Mouse (Mus musculus): Measurements from ENCODE around the gene Rpn1. TPM values are rescaled to one million over a fixed set of nuclear protein-coding genes. Genes with fewer than 3 reads are reported as not detected.
"Not testable (repeated sequence)": the region's sequence is repeated elsewhere in the genome, so short reads cannot be mapped to it uniquely, and the experiment has no call there.

Rpn1 gene
- polyA plus RNA-seq, 1 experiment from 2014 or later: 253 TPM

DNA sequence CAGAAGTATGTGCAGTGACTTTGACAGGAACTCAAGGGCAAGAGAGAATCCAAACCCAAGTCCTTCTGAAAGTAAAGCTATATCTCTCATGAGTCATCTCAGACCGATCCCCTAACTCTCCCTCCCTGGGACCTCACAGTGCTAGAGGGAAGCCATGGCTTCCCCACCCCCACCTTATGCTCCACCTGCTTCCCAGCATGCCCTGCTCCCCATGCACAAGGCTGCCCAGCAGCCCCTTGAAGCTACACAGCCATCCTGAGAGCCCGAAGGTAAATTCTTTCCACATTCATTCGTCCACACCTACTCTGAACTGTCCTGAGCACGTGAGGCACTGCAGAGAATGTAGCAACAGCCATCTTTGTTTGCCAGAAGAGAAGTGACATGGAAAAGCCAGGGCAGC is 40.3 kb downstream of the Rpn1 start:
- Histone ChIP-seq H3K9ac (0 out of 2 replicates have a peak overlapping the region, but pooled peaks have one; percentile 12), H3K4me2 (no peak overlapping the region), H3K27ac (no peak overlapping the region), H3K4me1 (peaks cover 46% of the 10 kb centered on the region), H3K9me3 (replicated peaks) (no peaks in the 10 kb centered on the region), H3K4me3 (no peak overlapping the region), H3K36me3 (no peaks in the 10 kb centered on the region), H3K27me3 (replicated peaks) (peaks cover 11% of the 10 kb centered on the region; the same call in 1 of the 2 replicates)
- WGBS (ENCODE audit: insufficient replicate concordance): 68% methylated on average over 4 of the region's 4 CpGs
- ATAC-seq: no peak

DNA sequence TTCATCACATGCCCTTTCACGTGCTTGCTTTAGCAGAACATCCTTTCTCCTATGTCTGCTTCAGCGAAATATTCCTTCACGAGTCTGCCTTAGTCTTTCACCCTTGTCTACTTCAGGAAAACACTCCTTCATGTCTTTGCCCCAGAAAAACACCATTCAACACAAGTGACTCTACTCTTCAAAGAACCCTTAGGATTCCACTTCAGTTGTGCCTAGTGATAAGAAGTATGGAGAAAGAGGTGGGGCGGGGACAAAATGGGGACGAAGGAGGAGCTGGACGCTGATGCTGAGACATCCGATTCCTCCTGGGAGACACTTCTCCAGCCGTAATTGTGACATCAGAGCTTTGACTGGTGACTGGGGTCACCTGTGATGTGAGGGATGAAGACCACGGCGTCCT is 41.5 kb downstream of the Rpn1 start:
- ATAC-seq; H3K9me3 ChIP-seq (replicated peaks); H3K27ac ChIP-seq; H3K9ac ChIP-seq; H3K4me2 ChIP-seq; H3K4me3 ChIP-seq; H3K36me3 ChIP-seq: not testable (repeated sequence)
- H3K4me1 ChIP-seq: peaks cover 35% of the 10 kb centered on the region
- 78% methylated on average over 10 of the region's 10 CpGs for WGBS (ENCODE audit: insufficient replicate concordance)
- peaks cover 11% of the 10 kb centered on the region; the same call in 1 of the 2 replicates for H3K27me3 ChIP-seq (replicated peaks)

GRCm38 (mm10) chr6:88131521-88131920 is 47.2 kb downstream of the Rpn1 start:
- WGBS (ENCODE audit: insufficient replicate concordance): 34% methylated on average over 5 of the region's 5 CpGs
- Histone ChIP-seq H3K4me1 (peaks cover 14% of the 10 kb centered on the region), H3K9me3 (replicated peaks) (no peaks in the 10 kb centered on the region), H3K27me3 (replicated peaks) (peaks cover 41% of the 10 kb centered on the region), H3K27ac (no peak overlapping the region), H3K4me2 (no peak overlapping the region), H3K4me3 (no peak overlapping the region), H3K36me3 (no peaks in the 10 kb centered on the region), H3K9ac (no peak overlapping the region)
- ATAC-seq: no peak

DNA sequence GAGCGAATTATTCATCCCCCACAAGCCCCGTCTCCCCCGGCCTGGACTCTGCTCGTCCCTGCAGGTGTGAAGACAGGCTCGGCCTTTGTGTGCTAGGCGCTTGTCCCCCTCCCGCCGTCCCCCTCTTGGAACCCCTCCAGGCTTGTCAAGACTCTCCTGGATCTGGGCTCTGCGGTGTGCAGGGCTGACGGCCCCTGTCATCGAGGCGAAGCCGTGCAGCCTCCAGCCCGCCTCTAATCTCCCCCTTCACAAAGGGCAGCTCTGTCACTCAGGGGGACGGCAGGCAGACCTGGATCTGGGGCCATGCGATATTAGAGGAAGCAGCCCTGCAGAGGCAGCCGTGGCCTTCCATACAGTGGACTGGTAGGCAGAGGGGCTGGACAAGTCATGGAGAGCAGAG is 47.8 kb downstream of the Rpn1 start:
- no peaks in the 10 kb centered on the region for H3K9me3 ChIP-seq (replicated peaks)
- WGBS (ENCODE audit: insufficient replicate concordance): 16% methylated on average over 17 of the region's 17 CpGs
- no peaks in the 10 kb centered on the region for H3K36me3 ChIP-seq
- H3K4me1 ChIP-seq: peaks cover 18% of the 10 kb centered on the region
- H3K4me3 ChIP-seq: no peak overlapping the region
- H3K27ac ChIP-seq: no peak overlapping the region
- ATAC-seq: no peak
- H3K4me2 ChIP-seq: peak overlapping the region; percentile 43
- H3K9ac ChIP-seq: no peak overlapping the region
- peaks cover 44% of the 10 kb centered on the region for H3K27me3 ChIP-seq (replicated peaks)

- H3K27ac ChIP-seq: no peak overlapping the region
- no peak overlapping the region for H3K4me3 ChIP-seq
- H3K4me1 ChIP-seq: peaks cover 18% of the 10 kb centered on the region
- H3K9ac ChIP-seq: no peak overlapping the region
- no peak overlapping the region for H3K4me2 ChIP-seq
- peaks cover 53% of the 10 kb centered on the region for H3K27me3 ChIP-seq (replicated peaks)
- no peaks in the 10 kb centered on the region for H3K36me3 ChIP-seq
- no peak for ATAC-seq
- 75% methylated on average over 6 of the region's 6 CpGs for WGBS (ENCODE audit: insufficient replicate concordance)
- H3K9me3 ChIP-seq (replicated peaks): no peaks in the 10 kb centered on the region
Observed at GRCm38 (mm10) chr6:88133061-88133460, 48.8 kb downstream of the Rpn1 start.

- Histone ChIP-seq H3K9me3 (replicated peaks) (no peaks in the 10 kb centered on the region), H3K9ac (no peak overlapping the region), H3K27me3 (replicated peaks) (peaks cover 56% of the 10 kb centered on the region), H3K4me3 (no peak overlapping the region), H3K36me3 (no peaks in the 10 kb centered on the region), H3K4me2 (no peak overlapping the region), H3K27ac (no peak overlapping the region), H3K4me1 (peaks cover 18% of the 10 kb centered on the region)
- WGBS (ENCODE audit: insufficient replicate concordance): 67% methylated on average over 6 of the region's 6 CpGs
- no peak for ATAC-seq
Observed at GRCm38 (mm10) chr6:88133878-88134277, 49.6 kb downstream of the Rpn1 start.

DNA sequence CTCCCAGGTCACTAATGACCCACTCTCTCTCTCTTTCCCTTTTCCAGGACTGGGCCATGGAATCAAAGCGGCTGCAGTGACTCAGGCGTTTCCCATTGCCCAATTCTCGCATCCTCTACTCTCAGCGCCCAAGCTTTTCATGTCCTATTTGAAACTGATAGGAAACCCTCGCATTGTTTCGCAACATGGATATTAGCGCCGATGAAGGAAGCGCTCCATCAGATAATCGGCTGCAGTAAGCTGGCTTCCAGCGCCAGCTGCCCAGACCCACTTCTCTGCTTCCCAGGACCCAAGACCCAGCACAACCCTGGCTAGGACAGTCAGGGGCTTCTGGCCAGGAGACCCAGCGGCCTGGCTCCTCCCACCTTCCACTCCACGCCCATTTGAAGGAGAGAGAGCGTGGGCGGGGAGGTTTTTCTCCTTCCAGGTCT is 51.9 kb downstream of the Rpn1 start:
- Histone ChIP-seq H3K4me2 (peak overlapping the region; percentile 64), H3K4me1 (peaks cover 18% of the 10 kb centered on the region), H3K36me3 (no peaks in the 10 kb centered on the region), H3K27ac (no peak overlapping the region), H3K4me3 (peak overlapping the region; percentile 26; the same call in 1 of the 2 replicates), H3K9ac (no peak overlapping the region), H3K9me3 (replicated peaks) (no peaks in the 10 kb centered on the region), H3K27me3 (replicated peaks) (peaks cover 62% of the 10 kb centered on the region)
- WGBS (ENCODE audit: insufficient replicate concordance): 4% methylated on average over 15 of the region's 15 CpGs
- no peak for ATAC-seq

DNA sequence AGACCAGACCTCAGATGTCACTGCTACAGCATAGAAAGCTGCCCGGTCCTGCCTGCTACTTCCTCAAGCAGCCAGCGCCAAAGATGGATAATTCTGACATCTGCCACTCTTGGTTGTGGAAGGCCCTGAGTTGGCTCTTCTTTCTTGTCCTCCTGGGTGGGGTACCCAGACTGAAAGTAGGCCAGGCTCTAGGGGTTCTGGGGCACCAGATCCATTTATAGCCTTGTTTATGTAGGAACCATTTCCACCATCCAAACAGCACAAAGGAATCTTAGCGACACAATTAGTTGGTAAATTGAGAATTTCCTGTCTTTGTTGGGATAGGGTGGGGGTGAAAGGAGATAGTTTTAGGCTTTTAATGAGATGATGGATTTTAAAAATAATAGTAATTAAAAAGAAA is 54.2 kb downstream of the Rpn1 start:
- Histone ChIP-seq H3K27me3 (replicated peaks) (peaks cover 52% of the 10 kb centered on the region), H3K9me3 (replicated peaks) (no peaks in the 10 kb centered on the region; the same call in 1 of the 2 replicates), H3K9ac (no peak overlapping the region), H3K4me3 (no peak overlapping the region), H3K36me3 (no peaks in the 10 kb centered on the region), H3K4me1 (peaks cover 11% of the 10 kb centered on the region), H3K4me2 (no peak overlapping the region), H3K27ac (no peak overlapping the region)
- 47% methylated on average over 3 of the region's 3 CpGs for WGBS (ENCODE audit: insufficient replicate concordance)
- no peak for ATAC-seq

DNA sequence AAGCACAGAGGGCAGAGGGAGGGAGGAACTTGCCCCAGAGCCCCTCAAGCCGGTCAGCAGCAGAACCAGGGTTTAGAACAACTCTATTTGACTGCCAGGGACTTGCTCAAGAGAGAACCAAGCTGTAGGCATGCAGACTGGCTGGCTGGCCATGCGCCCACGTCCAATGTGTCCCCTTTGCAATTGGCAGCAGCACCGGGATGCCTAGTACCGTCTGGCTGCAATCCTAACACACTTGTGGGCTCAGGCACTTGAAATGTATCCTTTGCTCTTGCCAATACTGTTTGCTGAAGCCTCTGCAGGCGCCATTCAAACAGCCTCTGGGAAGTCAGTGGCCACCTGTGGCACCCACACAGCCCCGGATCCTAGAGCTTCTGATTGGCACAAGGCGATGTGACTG is 56.0 kb downstream of the Rpn1 start:
- 51% methylated on average over 8 of the region's 8 CpGs for WGBS (ENCODE audit: insufficient replicate concordance)
- H3K27ac ChIP-seq: no peak overlapping the region
- no peak overlapping the region for H3K4me3 ChIP-seq
- H3K4me2 ChIP-seq: no peak overlapping the region
- ATAC-seq: no peak
- H3K36me3 ChIP-seq: no peaks in the 10 kb centered on the region
- no peaks in the 10 kb centered on the region; the same call in 1 of the 2 replicates for H3K9me3 ChIP-seq (replicated peaks)
- H3K9ac ChIP-seq: no peak overlapping the region
- peaks cover 42% of the 10 kb centered on the region for H3K27me3 ChIP-seq (replicated peaks)
- H3K4me1 ChIP-seq: peaks cover 11% of the 10 kb centered on the region

DNA sequence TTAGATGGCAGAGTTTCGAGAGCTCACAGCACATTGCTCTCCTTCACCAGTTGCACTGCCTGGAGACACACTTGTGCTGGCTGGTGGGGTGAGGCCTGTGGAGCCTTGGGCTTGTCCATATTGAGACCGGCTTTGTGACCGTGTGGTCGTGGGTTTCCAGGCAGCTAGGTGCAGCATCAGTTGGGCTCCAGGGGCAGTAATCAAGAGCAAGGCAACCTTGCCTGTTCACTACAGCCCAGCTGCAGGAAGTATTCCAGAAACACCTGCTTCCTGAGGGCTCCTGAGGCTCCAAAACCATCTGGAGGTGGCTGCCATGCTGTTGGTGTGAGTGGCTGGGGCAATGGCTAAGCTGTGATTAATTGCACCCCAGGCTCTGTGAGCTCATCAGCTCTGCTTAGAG is 61.5 kb downstream of the Rpn1 start:
- Histone ChIP-seq H3K9me3 (replicated peaks) (no peaks in the 10 kb centered on the region; the same call in 1 of the 2 replicates), H3K27ac (no peak overlapping the region), H3K4me2 (no peak overlapping the region), H3K4me1 (no peaks in the 10 kb centered on the region), H3K27me3 (replicated peaks) (peaks cover 6% of the 10 kb centered on the region), H3K36me3 (no peaks in the 10 kb centered on the region), H3K9ac (no peak overlapping the region), H3K4me3 (no peak overlapping the region)
- no peak for ATAC-seq
- WGBS (ENCODE audit: insufficient replicate concordance): 60% methylated on average over 4 of the region's 4 CpGs

GRCm38 (mm10) chr6:88146576-88146975 is 62.3 kb downstream of the Rpn1 start:
- H3K9me3 ChIP-seq (replicated peaks): no peaks in the 10 kb centered on the region; the same call in 1 of the 2 replicates
- no peak overlapping the region for H3K4me3 ChIP-seq
- no peak overlapping the region for H3K9ac ChIP-seq
- peaks cover 6% of the 10 kb centered on the region for H3K27me3 ChIP-seq (replicated peaks)
- no peak overlapping the region for H3K4me2 ChIP-seq
- no peaks in the 10 kb centered on the region for H3K4me1 ChIP-seq
- no peaks in the 10 kb centered on the region for H3K36me3 ChIP-seq
- ATAC-seq: no peak
- no peak overlapping the region for H3K27ac ChIP-seq
- 65% methylated on average over 8 of the region's 8 CpGs for WGBS (ENCODE audit: insufficient replicate concordance)

DNA sequence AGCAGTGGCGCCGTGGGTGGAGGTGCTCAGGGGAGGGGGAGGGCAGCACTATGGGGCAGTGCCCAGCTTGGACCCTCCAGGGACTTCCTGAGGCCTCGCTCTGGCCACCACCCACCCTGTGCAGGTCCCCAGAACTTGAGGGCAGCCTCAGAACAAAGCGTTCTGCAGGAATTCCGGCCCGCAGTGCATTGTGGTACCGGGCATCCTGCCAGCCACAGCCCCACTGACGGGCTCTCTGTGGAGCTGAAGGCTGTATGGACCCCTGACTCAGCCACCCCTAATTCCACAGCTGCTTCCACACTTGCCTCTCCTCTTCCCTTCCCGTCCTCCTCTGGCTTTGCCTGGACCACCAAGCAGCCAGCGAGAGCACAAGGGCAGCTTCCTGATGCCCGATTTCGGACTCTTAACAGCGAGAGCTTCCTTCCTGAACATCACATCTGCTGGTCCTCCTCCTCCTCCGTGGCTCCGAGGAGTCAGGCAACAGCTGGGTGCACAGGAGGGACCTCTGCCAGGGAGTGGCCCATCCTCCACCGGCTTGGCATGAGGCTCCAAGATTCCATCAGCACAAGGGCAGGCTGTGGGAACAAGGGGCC is 63.2 kb downstream of the Rpn1 start:
- WGBS (ENCODE audit: insufficient replicate concordance): 54% methylated on average over 16 of the region's 16 CpGs
- no peak overlapping the region for H3K9ac ChIP-seq
- H3K27ac ChIP-seq: no peak overlapping the region
- H3K9me3 ChIP-seq (replicated peaks): no peaks in the 10 kb centered on the region; the same call in 1 of the 2 replicates
- H3K4me2 ChIP-seq: no peak overlapping the region
- no peak overlapping the region for H3K4me3 ChIP-seq
- H3K4me1 ChIP-seq: 0 out of 2 replicates have a peak, but pooled peaks cover 4% of the 10 kb centered on the region
- H3K36me3 ChIP-seq: no peaks in the 10 kb centered on the region
- ATAC-seq: no peak
- peaks cover 6% of the 10 kb centered on the region for H3K27me3 ChIP-seq (replicated peaks)

GRCm38 (mm10) chr6:88151335-88151734 is 67.1 kb downstream of the Rpn1 start:
- no peak overlapping the region for H3K9ac ChIP-seq
- no peak for ATAC-seq
- 59% methylated on average over 4 of the region's 4 CpGs for WGBS (ENCODE audit: insufficient replicate concordance)
- H3K27me3 ChIP-seq (replicated peaks): peaks cover 3% of the 10 kb centered on the region; the same call in 1 of the 2 replicates
- no peak overlapping the region for H3K27ac ChIP-seq
- peaks cover 19% of the 10 kb centered on the region for H3K4me1 ChIP-seq
- H3K4me3 ChIP-seq: no peak overlapping the region
- no peaks in the 10 kb centered on the region for H3K9me3 ChIP-seq (replicated peaks)
- no peak overlapping the region for H3K4me2 ChIP-seq
- H3K36me3 ChIP-seq: no peaks in the 10 kb centered on the region

All from liver, embryonic 12.5 days (tissue).